Mouse (Mus musculus) left cerebral cortex, adult 9 months (tissue): ENCODE results near the gene Rcbtb1.
"Not testable (repeated sequence)": the region's sequence is repeated elsewhere in the genome, so short reads cannot be mapped to it uniquely, and the experiment has no call there.

ENCODE experiments used
- DNase-seq, 2 experiments: peaks; one replicate each; pipeline ENCODE4 v3.0.0; 2022; ENCODE audit warnings: low spot score in 2 of 2

The Rcbtb1 gene

DNA sequence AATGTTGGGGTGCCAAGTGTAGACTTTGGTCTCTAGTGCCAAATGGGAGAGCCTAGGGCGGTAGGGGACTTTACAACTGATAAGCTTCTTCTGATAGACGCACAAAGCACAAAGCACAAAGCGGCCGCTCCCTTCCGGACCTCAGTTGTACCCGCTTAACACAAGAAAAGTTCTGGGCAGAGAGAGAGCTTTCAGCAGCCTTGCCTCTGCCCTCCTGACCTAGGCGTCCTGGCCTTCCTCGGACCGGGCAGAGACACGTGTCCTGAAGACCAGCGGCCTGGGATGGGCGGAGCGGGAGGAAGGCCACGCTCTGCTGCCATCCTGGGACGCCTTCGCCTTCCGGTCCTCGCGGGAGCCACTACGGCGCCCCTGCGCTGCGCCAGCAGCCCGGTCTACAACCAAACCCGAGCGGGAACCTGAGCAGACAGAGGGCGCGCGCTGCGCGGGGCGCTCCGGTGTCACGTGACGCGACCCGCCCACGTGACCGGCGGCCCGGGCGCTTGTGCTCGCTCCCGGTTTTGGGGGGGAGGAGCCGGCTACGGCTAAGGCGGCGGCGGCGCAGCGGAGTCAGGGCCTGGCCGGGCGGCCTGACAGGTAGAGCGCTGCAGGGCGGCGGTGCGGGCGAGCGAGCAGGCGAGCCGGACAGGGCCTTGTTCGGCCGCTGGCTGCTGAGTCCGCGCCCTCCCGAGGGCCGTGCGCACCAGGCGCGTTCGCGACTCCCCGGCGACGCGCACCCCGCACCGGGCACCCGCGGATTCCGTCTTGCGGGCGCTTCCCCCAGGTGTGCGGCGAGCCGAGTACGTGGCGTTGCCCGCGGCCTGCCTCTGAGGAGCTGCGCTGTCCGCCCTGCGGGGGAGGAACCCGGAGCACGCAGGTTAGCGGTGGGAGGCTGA is at the start of gene Rcbtb1:
Rcbtb1 (plus strand) TSS at position 499 of the 893 bp plus-strand sequence.
- DNase-seq = peak; percentile 79 to 91

DNA sequence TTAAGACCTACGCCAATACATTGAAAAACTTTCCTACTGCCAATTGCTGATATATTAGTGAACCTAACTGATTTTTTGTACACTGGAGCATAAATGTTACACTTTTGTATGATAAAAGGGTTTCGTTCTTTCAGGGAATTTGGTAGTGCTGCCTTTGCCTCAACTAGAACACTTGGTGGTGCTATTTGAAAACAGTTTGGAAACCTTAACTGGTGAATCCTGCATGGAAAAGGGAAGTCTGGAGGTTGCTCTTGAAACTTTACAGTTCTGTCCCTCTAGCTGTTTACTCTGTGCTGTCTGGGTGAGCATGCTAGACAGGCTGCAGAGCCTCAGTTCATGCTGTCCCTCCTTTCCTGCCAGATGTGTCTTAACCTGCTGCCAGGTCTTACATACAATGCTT is 45.4 kb upstream of the Rcbtb1 start:
- peak in 1 of 2 experiments; percentile 2 for DNase-seq

DNA sequence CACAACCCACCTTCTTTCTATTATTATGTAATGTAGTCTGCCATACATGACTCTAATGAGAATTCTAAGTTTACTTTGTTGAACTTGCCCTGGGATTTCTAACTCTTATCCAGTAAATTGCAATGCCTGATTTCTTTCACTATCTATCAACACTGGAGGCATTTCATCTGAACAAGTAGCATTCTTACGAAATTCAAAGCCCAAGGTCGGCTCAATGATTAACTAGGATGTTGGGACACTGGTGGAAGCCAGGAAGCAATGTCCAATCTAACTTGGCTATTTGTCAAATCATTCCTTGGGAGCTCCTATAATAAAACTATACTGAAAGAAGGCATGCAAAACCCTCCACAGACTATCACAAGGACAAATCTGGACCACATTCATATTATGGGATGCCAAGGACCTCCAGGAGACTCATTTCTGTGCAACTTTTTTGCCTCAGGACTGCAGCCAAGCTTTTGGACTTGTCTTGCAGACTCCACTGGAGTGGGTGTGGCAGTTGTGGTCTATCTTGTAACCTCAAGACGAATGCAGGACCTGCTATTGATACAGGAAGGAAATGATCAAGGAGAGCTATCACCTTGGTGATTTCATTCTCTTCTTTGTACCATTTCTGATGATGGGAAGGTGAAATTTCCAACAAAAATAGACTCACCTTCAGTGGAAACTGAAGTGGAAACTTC is 43.9 kb upstream of the Rcbtb1 start:
- DNase-seq = no peak

DNA sequence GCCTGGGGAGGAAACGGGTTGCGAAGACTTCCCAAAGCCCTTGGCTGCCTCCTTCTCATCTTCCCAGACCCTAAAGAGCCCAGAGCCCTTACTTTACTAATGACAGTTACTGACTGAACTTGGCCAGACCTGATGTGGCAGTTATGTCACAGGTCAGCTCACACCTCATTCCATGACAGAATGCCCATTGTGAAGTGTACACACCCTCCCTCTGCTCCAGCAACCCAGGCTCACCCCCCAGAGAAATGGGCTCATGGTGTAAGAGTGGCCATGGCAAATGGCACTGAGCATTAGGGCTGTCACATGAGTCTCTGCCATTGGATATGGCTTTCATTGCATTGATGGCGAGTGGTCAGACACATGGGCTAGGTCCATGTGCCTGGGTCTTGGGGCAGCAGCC is 22.4 kb upstream of the Rcbtb1 start, which contains the start of gene Gm5142:
Gm5142 (minus strand) TSS at position 101 of the 400 bp plus-strand sequence.
- no peak for DNase-seq

DNA sequence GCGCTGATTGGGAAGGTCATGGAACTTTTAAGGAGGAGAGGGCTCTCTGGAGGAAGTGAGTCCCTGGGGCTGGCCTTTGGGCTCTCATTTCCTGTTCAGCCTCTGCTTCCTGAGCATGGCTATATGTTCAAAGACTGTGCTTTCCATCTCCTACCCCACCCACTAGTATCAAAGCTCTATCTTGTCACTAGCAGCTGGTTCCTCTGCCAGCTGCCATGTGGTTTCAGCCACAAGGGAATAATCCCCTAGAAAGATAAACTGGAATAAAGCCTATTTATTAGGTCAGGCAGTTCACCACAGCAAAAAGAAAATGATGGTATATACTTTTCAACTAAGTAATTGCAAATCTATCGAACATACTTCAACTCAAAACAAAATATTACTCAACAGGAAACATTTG is 18.3 kb upstream of the Rcbtb1 start:
- DNase-seq = no peak

DNA sequence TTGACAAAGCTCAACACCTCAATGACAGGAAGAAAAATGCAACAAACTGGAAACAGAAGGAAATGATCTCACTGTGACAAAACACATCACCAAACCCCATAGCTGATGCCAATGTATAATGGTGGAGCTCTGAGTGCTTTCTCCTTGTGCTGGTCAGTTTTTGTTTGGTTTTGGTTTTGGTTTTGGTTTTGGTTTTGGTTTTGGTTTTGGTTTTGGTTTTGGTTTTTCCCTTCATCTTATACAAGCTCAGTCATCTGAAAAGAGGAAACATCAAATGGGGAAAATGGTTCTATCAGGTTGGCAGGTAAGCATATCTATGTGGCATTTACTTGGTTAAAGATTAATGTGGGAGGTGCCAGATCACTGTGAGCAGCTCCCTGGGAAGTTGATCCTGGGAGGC is 15.5 kb upstream of the Rcbtb1 start:
- DNase-seq = no peak

DNA sequence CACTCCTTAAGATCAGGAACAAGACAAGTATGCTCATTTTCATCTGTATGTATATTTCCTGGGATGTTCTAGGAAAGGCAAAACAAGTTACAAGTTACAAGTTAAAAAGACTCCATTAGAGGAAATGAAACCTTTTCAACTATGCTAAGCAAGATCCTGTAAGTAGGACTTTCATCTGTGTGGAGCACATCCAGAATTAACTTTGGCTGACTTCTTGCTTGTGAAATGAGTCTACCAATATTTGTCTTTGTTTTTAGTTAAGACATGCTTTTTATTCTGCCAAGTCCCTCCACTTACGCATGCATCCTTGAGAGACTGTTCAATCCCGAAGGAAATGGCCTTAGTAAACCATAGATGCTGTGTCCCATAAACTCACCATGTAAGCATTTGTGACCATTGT is 14.9 kb upstream of the Rcbtb1 start:
- no peak for DNase-seq

DNA sequence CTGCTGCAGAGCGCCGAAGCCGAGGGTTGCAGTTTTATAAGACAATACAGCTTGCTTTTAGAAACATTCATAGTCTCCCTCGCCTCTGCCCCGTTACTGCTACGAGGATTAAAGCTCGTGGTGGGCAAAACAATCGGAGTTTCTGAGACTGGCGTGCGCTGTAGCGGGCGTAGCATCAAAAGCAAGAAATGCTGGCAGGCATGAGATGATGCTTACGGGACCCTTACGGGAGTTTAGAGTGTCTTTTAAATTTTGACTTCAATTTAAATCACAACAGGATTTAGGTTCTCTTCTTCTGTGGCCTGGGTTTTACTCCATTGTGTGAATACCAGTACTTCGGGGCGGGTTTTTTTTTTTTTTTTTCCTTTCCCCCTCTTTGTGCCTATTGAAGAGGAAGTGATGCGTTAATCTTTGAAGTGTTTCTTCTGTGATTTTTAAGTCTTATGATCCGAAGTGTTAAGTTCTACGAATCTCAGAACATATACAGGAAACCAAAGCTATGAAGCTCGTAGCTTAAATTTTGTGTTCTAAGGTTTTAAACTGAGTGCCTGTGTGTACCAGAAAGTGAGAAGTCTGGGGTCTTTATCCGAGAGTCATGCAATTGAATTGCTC is 701 bp downstream of the Rcbtb1 start:
- no peak for DNase-seq

DNA sequence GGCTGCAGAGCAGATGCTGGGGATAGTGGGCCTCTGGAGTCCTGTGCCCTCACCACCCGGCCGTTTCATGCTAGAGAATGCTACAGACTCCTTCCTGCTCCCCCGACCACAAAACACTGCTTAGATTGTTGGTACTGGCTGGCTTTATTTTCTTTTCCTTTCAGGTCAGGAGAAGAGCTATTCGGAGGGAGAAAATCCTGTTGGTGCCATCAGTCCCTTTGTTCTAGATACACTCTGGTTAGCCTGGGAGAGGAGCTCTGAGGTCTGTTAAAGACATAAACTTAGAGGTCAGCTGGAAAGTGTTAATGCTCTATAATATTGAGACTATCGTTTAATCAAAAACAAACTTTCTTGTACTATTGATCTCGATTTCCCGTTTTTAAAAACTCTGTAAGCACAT is 4.5 kb downstream of the Rcbtb1 start:
- no peak for DNase-seq

DNA sequence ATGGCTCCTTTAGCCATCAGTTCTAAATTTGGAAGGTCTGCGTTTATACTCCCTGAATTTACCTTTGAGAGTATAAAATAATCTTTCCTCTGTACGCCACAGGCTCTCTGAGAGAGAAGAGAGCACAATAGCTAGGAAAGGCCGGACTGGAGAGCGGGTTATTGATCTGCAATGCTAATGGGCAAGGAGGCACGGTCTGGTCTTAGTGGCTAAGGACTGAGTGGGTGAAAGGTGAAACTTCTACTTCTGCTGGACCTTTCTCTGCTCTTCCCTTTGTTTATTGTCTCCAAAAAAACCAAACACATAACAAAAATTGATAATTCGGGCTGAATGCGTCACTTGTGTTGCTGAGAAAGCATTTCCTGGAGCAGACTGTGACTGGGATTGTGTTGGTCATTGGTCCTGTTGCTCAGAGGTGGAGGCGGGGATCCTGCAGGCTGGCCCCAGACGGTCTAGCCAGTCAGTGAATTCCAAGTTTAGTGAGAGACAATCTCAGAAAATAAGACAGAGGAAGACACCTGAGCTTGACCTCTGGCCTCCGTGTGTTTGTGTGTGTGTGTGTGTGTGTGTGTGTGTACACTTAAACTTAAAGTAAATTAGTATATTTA is 5.1 kb downstream of the Rcbtb1 start:
- no peak for DNase-seq

DNA sequence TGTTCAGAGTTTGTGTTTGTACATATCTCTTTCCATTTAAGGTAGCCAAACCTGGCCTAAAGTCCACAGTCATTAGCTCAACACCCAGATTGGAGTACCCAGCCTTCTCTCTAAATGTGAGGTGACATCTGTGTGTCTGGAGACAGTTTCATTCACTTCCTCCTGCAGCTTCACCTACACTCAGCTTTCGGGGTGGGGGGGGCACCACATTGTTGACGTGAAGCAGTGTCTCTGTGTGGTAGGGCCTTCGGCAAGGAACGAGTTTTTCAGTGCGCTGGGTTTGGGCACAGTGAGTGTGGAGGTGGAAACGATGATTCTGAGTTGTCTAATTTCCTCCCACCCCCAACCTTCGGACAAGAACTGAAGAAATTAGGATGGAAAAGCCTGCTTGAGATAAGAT is 8.0 kb downstream of the Rcbtb1 start:
- no peak for DNase-seq

DNA sequence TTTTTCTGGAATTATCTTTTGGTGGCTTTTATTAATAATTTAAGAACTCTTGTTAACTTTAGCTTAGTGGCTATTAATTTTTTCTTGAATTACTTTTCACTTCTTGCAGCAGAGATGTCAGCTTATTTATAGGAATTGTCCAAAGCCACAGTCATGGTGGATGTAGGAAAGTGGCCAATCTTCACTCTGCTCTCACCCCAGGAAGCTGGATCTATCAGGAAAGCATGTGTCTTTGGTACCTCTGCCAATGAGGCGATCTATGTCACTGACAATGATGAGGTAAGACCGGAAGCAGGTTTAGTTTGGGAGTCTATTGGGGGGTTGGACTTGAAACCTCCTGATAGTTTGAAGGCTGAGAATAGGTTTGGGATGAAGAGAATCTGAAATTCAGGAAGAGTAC is 8.8 kb downstream of the Rcbtb1 start:
- no peak for DNase-seq

DNA sequence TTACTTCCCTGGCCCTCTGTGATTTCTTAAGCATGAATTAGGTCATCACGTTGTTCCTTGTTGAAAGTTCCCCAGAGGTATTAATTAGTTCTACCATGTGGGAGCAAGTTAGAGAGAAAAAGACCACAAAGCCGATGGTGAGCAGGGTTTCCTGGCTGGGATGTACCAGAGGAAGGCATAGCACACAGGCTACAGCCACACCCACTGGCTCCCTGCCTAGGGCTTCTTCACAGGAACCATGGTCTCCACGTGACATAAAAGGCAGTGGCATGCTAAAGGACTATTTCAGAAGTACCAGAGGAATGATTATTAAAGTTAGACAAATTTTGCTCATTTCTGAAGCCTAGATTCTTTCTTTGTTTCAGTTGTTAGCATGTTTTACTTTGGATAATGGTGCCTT is 18.2 kb downstream of the Rcbtb1 start:
- no peak for DNase-seq

DNA sequence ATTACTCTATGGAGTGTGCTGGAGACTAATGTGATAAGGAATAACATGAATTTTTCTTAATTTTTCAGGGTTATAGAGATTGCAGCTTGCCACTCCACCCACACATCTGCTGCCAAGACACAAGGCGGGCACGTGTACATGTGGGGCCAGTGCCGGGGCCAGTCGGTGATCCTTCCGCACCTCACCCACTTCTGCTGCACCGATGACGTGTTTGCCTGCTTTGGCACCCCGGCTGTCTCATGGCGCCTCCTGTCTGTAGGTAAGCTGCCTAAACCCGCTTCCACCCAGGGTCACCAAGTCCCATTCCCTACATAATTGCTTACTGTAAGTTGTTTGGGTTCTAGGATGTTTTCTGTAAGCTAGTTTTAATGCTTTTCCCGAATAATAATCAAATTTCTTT is 25.2 kb downstream of the Rcbtb1 start:
- DNase-seq = no peak

DNA sequence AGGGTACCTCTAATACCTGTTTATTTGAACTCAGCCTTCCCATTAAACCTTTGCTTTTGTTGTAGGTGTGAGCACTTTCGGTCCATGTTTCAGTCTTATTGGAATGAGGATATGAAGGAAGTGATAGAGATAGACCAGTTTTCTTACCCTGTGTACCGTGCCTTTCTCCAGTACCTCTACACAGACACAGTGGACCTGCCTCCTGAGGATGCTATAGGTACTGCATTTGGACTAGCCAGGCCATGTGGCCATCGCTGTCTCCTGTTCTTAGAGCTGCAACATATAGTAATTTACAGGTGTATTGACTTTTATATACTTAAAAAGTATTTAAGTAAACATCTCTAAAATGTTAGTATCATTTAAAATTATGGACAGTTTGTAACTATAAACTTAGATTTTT is 28.8 kb downstream of the Rcbtb1 start:
- no peak for DNase-seq

DNA sequence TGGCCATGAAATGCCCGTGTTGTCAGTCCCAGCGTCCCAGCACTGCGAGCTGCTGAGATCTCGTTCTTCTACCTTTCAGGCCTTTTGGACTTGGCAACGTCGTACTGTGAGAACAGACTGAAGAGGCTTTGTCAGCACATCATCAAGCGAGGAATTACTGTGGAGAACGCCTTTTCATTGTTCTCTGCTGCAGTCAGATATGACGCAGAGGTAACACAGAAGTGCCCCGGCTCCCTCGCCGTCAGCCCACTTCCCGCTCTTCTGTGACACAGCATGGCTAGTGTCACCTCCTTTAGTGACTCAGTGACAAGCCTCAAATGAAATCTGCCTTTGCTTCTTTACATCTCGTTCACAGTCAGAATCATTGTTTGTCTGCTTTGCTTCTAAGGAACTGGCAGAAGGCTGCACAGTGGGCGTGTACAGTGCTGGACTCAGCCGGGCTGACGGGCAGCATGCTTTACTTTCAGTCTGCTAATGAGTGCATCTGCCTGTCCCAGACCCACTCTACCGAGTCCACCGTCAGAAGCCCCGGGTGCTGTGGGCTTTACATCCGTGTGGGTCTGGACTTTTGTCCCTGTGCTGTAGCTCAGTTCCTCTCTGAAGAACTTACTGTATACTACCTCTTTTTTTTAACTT is 29.4 kb downstream of the Rcbtb1 start:
- DNase-seq = no peak

DNA sequence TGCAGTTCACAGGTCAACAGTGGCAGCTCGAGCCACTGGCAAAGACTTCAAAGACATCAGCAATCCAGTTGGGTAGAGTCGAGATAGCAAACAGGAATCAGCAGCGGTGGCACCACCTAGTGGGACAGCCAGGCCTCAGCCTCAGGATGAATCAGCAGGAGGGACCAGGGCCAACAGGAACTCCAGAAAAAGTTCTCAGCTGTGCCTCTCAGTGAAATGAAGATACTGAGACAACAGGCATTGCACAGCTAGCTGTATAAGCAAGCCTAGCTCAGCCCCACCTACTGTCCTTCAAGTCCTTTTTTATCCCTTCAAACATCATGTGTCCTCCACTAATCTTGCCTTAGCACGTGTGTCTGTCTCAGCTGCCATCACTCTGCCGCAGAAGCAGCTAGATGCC is 31.0 kb downstream of the Rcbtb1 start:
- peak in 1 of 2 experiments; percentile 30 for DNase-seq

DNA sequence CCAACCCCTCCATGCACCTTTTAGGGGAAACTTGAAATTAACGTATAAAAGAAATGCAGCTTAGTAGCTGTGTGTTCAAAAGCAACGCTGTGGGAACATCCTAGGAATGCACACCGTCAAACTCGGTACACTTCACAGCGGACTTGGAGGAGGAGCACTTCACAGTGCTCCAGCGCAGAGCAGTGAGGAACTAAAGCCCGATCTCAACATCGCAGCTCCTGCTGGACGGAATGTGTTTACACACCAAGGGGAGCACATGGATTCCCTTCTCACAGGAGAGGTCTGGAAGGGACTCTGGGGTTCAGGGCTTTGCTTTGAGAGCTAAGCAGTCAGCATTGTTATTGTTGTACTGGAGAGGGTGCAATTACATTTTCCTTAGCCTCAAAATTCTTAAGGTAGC is 32.6 kb downstream of the Rcbtb1 start:
- no peak for DNase-seq

DNA sequence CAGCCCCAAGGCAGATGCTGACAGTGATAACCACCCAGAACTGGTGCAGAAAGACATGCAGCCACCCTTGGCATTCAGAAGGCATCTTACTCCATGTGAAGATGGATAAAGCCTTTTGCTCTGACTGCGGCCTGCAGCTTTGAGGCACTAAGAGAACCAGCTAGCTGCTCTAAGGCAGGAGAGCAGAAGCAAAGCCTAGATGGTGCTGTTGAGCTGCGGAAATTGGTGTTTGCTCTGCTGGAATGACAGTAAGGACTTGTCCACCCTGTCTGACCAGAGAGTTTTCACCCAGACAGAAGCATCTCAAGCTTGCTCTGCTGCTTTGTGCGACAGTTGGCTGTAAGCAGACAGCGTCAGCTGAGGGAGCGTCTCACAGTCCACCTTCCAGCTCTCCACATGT is 49.3 kb downstream of the Rcbtb1 start:
- peak in 1 of 2 experiments; percentile 36 for DNase-seq

DNA sequence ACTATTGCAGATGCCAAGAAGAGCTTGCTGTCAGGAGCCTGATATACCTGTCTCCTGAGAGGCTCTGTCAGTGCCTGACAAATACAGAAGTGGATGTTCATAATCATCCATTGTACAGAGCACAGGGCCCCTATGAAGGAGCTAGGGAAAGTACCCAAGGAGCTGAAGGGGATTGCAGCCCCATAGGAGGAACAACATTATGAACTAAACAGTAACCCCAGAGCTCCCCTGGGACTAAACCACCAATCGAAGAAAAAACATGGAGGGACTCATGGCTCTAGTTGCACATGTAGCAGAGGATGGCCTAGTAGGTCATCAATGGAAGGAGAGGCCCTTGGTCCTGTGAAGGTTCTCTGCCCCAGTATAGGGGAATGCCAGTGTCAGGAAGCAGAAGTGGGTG is 54.9 kb downstream of the Rcbtb1 start:
- DNase-seq = not testable (repeated sequence)

DNA sequence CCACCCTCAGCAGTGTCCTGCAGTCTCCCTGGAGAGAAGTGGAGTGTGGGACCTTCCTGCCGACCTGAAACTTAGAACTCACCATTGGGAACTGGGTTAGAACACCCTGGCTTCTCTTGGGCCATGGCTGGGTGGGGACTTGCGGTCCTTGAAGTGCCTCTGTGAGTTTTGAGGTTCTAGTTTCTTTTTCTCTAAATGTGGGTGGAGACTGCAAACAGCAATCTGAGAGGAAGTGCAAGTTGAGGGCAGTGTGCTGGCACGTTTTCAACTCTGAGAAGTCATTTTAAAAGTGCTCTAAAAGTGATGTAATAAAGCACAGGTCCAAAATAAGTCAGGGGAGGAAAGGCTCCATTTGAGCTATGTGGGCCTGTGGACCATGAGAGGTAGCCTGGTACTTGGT is 59.0 kb downstream of the Rcbtb1 start, which contains the start of gene Gm6904:
Gm6904 (minus strand) TSS at position 161 of the 400 bp plus-strand sequence.
- DNase-seq = no peak

DNA sequence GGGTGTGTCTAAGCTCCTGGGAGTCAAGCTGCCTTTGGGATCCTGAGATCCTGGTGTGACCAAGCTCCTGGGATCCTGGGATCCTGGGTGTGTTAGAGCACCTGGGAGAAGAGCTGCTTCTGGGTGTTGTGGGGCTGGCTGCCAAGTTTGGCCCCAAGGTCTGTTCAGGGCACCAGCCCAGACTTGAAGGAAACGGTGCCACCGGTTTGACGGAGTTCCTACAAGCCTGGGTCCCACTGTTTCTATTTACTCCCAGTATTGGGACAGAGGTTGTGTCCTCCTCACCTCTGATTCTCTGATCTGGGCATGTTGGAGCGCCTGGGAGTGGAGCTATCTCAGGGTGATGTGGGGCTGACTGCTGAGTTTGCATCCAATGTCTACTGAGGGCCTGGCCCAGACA is 74.0 kb downstream of the Rcbtb1 start:
- not testable (repeated sequence) for DNase-seq
